Mouse (Mus musculus): Measurements from ENCODE around the gene Lypd6b.

Gene Lypd6b

GRCm38 (mm10) chr2:49818126-49818525 lies 30.6 kb downstream of the Lypd6b start:
- no peak for DNase-seq (ENCODE audit: low read depth)

- no peak for DNase-seq (ENCODE audit: low read depth)
Observed at GRCm38 (mm10) chr2:49822312-49822711, 34.8 kb downstream of the Lypd6b start.

GRCm38 (mm10) chr2:49825588-49825987 lies 38.1 kb downstream of the Lypd6b start:
- DNase-seq (ENCODE audit: low read depth) = no peak

- DNase-seq (ENCODE audit: low read depth) = no peak
Observed at GRCm38 (mm10) chr2:49827756-49828155, 40.3 kb downstream of the Lypd6b start.

GRCm38 (mm10) chr2:49830369-49830768 lies 42.9 kb downstream of the Lypd6b start:
- no peak for DNase-seq (ENCODE audit: low read depth)

GRCm38 (mm10) chr2:49832277-49832803 lies 44.9 kb downstream of the Lypd6b start:
- no peak for DNase-seq (ENCODE audit: low read depth)

- no peak for DNase-seq (ENCODE audit: low read depth)
Observed at GRCm38 (mm10) chr2:49837454-49838059, 50.1 kb downstream of the Lypd6b start.

GRCm38 (mm10) chr2:49838611-49839010 lies 51.1 kb downstream of the Lypd6b start:
- no peak for DNase-seq (ENCODE audit: low read depth)

GRCm38 (mm10) chr2:49840573-49840972 lies 53.1 kb downstream of the Lypd6b start:
- DNase-seq (ENCODE audit: low read depth) = no peak

GRCm38 (mm10) chr2:49841089-49841488 lies 53.6 kb downstream of the Lypd6b start:
- DNase-seq (ENCODE audit: low read depth) = no peak

GRCm38 (mm10) chr2:49845104-49845503 lies 57.6 kb downstream of the Lypd6b start:
- no peak for DNase-seq (ENCODE audit: low read depth)

GRCm38 (mm10) chr2:49846097-49846496 lies 58.6 kb downstream of the Lypd6b start:
- DNase-seq (ENCODE audit: low read depth) = no peak

- no peak for DNase-seq (ENCODE audit: low read depth)
Observed at GRCm38 (mm10) chr2:49846880-49847279, 59.4 kb downstream of the Lypd6b start.

GRCm38 (mm10) chr2:49847831-49848230 lies 60.3 kb downstream of the Lypd6b start:
- DNase-seq (ENCODE audit: low read depth) = no peak

- no peak for DNase-seq (ENCODE audit: low read depth)
Observed at GRCm38 (mm10) chr2:49849771-49850170, 62.3 kb downstream of the Lypd6b start.

- no peak for DNase-seq (ENCODE audit: low read depth)
Observed at GRCm38 (mm10) chr2:49851977-49852376, 64.5 kb downstream of the Lypd6b start.

- no peak for DNase-seq (ENCODE audit: low read depth)
Observed at GRCm38 (mm10) chr2:49856161-49856564, 68.7 kb downstream of the Lypd6b start.

GRCm38 (mm10) chr2:49856584-49856983 lies 69.1 kb downstream of the Lypd6b start:
- DNase-seq (ENCODE audit: low read depth) = no peak

- DNase-seq (ENCODE audit: low read depth) = no peak
Observed at GRCm38 (mm10) chr2:49860219-49860962, 72.9 kb downstream of the Lypd6b start.

- DNase-seq (ENCODE audit: low read depth) = no peak
Observed at GRCm38 (mm10) chr2:49860969-49861592, 73.6 kb downstream of the Lypd6b start.

GRCm38 (mm10) chr2:49861658-49862057 lies 74.2 kb downstream of the Lypd6b start:
- no peak for DNase-seq (ENCODE audit: low read depth)

GRCm38 (mm10) chr2:49868116-49868858 lies 80.8 kb downstream of the Lypd6b start:
- DNase-seq (ENCODE audit: low read depth) = no peak
